Mouse (Mus musculus): ENCODE measurements around the gene Hist2h4. TPM values are rescaled to one million over a fixed set of nuclear protein-coding genes. Genes with fewer than 3 reads are reported as not detected.

The Hist2h4 gene
- 0.55 TPM for polyA plus RNA-seq (2014; fragmentation: Illumina TruSeq; extraction: RNeasy Lipid Tissue Mini Kit (QIAGEN cat#74804); ENCODE audit: low read depth, low replicate concordance)

GRCm38 (mm10) chr3:96262979-96263550 is at the start of gene Hist2h4:
Gene Hist2h4, minus strand, starts transcription at chr3:96263311.

DNA sequence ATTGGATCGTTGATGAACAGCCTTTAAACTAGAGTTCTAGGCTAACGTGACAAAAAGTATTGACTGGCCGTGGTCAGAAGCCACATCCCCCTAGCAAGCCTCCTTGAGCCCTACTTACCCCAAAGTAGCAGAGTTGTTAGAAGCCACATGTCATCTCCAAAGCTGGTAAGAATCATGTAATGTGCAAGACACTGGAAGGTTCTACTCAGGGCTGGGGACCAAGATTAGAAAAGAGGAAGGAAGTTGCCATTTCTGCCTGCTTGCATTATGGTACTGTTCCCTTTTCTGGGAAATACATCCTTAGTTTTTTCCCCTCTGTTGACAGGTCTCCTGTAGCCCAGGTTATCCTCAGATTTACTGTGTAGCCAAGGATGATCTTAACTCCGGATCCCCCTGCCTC is 30.7 kb upstream of the Hist2h4 start, which contains the start of gene Fcgr1:
Gene Fcgr1, minus strand, starts transcription at position 183 of the 400 bp plus-strand sequence.

GRCm38 (mm10) chr3:96269511-96270474 is 6.7 kb upstream of the Hist2h4 start, which contains the start of gene Hist2h2bb:
Gene Hist2h2bb, plus strand, starts transcription at chr3:96269752.

DNA sequence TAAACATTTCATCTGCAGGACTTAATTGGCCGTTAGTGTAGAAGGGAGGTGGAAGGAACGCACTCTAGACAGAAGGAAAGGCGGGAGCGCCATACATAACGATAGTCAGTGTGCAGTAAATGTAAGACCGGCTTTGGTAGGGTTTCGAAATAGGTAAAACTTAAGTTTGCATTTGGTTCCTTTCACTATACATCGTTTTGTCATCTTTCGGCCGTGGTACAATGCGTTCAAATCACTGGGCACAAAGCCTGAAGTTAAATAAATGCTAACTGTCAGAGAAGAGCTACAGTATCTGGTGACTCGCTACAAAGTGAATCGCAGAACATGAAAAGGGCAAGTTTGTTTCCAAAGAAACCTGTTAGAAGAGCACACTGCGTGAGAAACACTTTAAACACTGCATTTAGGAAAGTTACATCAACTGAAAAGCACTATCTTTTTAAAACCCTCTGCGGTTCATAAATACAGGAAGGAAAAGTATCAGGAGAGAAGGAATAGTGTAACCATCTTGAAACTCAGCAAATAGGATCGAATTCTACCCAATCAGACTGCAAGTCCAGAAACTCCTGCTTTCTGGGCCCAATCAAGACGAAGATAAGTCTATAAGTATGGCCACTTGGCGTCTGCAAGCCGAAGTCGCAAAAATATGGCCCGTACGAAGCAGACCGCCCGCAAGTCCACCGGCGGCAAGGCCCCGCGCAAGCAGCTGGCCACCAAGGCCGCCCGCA is 5.1 kb upstream of the Hist2h4 start, which contains the start of gene Hist2h3b:
Gene Hist2h3b, plus strand, starts transcription at position 604 of the 725 bp plus-strand sequence.

DNA sequence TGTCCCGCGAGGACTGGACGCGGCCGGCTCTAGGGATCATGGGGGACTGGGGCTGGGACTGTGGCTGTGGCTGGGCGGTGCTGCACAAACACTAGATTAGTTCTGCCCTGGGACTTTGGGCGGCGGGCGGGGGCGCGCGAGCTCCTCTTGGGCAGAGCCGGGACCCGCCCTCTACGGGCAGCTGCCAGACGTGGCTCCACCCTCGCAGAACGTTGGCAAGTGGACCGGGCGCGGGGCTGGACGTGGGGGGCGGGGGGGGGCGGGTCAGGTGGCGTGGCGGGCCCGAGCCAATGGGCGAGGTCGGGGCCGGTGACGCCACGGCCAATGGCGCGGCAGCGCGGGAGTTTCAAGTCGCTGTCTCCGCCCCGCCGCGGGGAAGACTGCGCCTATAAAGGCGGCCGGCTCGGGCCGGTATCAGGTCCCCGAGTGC is 16.7 kb downstream of the Hist2h4 start, which contains the start of gene Hist2h3c1:
Gene Hist2h3c1, plus strand, starts transcription at position 259 of the 430 bp plus-strand sequence.

DNA sequence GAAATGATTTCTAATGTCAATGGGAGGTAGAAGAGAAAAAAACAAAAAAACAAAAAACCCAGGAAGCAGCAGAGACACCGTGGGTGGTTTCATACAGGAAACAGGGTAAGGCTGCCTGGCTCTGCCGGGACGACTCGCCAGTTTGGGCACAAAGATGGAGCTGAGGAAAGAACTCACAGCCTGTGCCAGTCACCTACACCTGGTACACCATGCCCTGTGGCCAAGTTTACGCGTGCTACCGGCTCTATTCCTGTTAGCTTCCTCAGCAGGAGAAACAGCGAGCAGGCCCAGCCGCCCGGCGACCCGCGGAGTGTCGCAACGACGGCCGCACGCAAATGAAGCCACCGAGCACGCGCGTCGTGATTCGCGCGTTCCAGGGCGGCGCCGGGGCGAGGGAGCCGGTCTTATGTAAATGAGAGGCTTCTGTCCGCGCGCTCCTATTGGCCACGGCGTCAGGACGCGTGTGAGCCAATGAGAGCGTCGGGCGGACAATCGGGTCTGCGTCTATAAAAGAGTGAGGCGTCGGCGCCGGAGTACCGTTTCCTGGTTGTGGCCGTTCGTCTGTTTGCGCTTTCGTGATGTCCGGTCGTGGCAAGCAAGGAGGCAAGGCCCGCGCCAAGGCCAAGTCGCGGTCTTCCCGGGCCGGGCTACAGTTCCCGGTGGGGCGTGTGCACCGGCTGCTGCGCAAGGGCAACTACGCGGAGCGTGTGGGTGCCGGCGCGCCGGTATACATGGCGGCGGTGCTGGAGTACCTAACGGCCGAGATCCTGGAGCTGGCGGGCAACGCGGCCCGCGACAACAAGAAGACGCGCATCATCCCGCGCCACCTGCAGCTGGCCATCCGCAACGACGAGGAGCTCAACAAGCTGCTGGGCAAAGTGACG is 17.9 kb downstream of the Hist2h4 start, which contains the start of gene Hist2h2aa1:
Gene Hist2h2aa1, plus strand, starts transcription at position 495 of the 884 bp plus-strand sequence.

GRCm38 (mm10) chr3:96239949-96240798 is 22.9 kb downstream of the Hist2h4 start, which contains the start of gene Hist2h2aa2:
Gene Hist2h2aa2, minus strand, starts transcription at chr3:96240276.

DNA sequence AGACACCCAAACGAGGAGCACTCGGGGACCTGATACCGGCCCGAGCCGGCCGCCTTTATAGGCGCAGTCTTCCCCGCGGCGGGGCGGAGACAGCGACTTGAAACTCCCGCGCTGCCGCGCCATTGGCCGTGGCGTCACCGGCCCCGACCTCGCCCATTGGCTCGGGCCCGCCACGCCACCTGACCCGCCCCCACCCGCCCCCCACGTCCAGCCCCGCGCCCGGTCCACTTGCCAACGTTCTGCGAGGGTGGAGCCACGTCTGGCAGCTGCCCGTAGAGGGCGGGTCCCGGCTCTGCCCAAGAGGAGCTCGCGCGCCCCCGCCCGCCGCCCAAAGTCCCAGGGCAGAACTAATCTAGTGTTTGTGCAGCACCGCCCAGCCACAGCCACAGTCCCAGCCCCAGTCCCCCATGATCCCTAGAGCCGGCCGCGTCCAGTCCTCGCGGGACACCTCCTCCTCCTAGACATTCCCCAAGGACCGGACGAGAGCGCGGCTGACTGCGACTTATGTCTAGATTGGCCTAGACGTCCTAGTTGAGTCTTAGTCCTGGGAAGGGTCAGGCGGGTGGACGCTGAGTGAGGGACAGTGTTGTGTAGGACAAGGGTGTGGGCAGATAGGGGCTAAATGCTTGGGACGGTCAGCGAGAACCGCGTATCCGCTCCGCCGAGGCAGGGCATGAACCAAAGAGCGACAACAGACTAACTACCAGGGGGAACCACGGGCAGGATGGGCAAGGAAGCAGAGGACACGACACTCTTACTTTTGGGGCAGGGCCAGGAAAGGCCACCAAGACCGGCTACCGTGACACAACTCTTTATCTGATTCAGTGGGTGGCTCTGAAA is 23.9 kb downstream of the Hist2h4 start, which contains the start of gene Hist2h3c2:
Gene Hist2h3c2, minus strand, starts transcription at position 174 of the 840 bp plus-strand sequence.

DNA sequence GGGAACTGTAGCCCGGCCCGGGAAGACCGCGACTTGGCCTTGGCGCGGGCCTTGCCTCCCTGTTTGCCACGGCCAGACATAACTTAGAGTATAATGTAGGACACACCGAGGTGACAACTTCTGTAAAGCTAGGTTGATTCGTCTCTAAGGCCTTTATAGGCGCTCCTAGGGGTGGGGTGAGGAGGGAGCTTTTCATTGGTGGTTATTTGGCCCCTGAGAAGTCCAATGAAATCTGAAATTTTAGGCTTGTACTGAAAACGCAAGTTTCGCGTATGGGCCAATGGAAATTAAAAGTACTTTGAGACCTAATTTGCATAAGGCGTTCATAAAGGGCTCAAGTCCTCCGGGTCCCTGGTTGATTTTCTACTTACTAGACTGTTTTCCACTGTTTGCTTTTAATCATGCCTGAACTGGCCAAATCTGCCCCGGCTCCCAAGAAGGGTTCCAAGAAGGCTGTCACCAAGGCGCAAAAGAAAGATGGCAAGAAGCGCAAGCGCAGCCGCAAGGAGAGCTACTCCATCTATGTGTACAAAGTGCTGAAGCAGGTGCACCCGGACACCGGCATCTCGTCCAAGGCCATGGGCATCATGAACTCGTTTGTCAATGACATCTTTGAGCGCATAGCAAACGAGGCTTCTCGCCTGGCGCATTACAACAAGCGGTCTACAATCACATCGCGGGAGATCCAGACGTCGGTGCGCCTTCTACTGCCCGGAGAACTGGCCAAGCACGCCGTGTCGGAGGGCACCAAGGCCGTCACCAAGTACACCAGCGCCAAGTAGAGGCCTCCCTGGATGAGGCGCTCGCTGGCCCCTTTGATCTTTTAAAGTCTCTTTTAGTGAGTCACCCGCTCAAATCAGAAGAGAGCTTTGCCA is 42.1 kb downstream of the Hist2h4 start, which contains the start of the genes Hist2h2ac and Hist2h2be:
Gene Hist2h2ac, minus strand, starts transcription at position 116 of the 875 bp plus-strand sequence.
Gene Hist2h2be, plus strand, starts transcription at position 355 of the 875 bp plus-strand sequence.

GRCm38 (mm10) chr3:96219661-96220130 is 43.4 kb downstream of the Hist2h4 start, which contains the start of the genes Bola1 and Hist2h2ab:
Gene Bola1, minus strand, starts transcription at chr3:96219709.
Gene Hist2h2ab, plus strand, starts transcription at chr3:96219865.

Other genes with a start within 250 kb of the Hist2h4 start
- 16.6 TPM for gene Vps45, start 204.8 kb downstream of the Hist2h4 start, polyA plus RNA-seq (2014; fragmentation: Illumina TruSeq; extraction: RNeasy Lipid Tissue Mini Kit (QIAGEN cat#74804); ENCODE audit: low read depth, low replicate concordance)
- 26.9 TPM for gene Otud7b, start 158.8 kb downstream of the Hist2h4 start, polyA plus RNA-seq (2014; fragmentation: Illumina TruSeq; extraction: RNeasy Lipid Tissue Mini Kit (QIAGEN cat#74804); ENCODE audit: low read depth, low replicate concordance)
- gene Mtmr11, start 101.3 kb downstream of the Hist2h4 start, polyA plus RNA-seq (2014; fragmentation: Illumina TruSeq; extraction: RNeasy Lipid Tissue Mini Kit (QIAGEN cat#74804); ENCODE audit: low read depth, low replicate concordance), result 4.2 TPM
- 18.5 TPM for gene Sf3b4, start 91.0 kb downstream of the Hist2h4 start, polyA plus RNA-seq (2014; fragmentation: Illumina TruSeq; extraction: RNeasy Lipid Tissue Mini Kit (QIAGEN cat#74804); ENCODE audit: low read depth, low replicate concordance)
- 4.0 TPM for gene Sv2a, start 82.2 kb downstream of the Hist2h4 start, polyA plus RNA-seq (2014; fragmentation: Illumina TruSeq; extraction: RNeasy Lipid Tissue Mini Kit (QIAGEN cat#74804); ENCODE audit: low read depth, low replicate concordance)
- 32.8 TPM for gene Bola1, start 43.6 kb downstream of the Hist2h4 start, polyA plus RNA-seq (2014; fragmentation: Illumina TruSeq; extraction: RNeasy Lipid Tissue Mini Kit (QIAGEN cat#74804); ENCODE audit: low read depth, low replicate concordance)
- gene Hist2h2ab, start 43.4 kb downstream of the Hist2h4 start, polyA plus RNA-seq (2014; fragmentation: Illumina TruSeq; extraction: RNeasy Lipid Tissue Mini Kit (QIAGEN cat#74804); ENCODE audit: low read depth, low replicate concordance), result not detected
- not detected for gene Hist2h2ac, start 42.4 kb downstream of the Hist2h4 start, polyA plus RNA-seq (2014; fragmentation: Illumina TruSeq; extraction: RNeasy Lipid Tissue Mini Kit (QIAGEN cat#74804); ENCODE audit: low read depth, low replicate concordance)
- gene Hist2h2be, start 42.2 kb downstream of the Hist2h4 start, polyA plus RNA-seq (2014; fragmentation: Illumina TruSeq; extraction: RNeasy Lipid Tissue Mini Kit (QIAGEN cat#74804); ENCODE audit: low read depth, low replicate concordance), result 10.3 TPM
- gene Hist2h3c2, start 24.2 kb downstream of the Hist2h4 start, polyA plus RNA-seq (2014; fragmentation: Illumina TruSeq; extraction: RNeasy Lipid Tissue Mini Kit (QIAGEN cat#74804); ENCODE audit: low read depth, low replicate concordance), result 2.9 TPM
- gene Hist2h2aa2, start 23.0 kb downstream of the Hist2h4 start, polyA plus RNA-seq (2014; fragmentation: Illumina TruSeq; extraction: RNeasy Lipid Tissue Mini Kit (QIAGEN cat#74804); ENCODE audit: low read depth, low replicate concordance), result 81.7 TPM
- 9.4 TPM for gene Hist2h2aa1, start 17.8 kb downstream of the Hist2h4 start, polyA plus RNA-seq (2014; fragmentation: Illumina TruSeq; extraction: RNeasy Lipid Tissue Mini Kit (QIAGEN cat#74804); ENCODE audit: low read depth, low replicate concordance)
- gene Hist2h3c1, start 16.6 kb downstream of the Hist2h4 start, polyA plus RNA-seq (2014; fragmentation: Illumina TruSeq; extraction: RNeasy Lipid Tissue Mini Kit (QIAGEN cat#74804); ENCODE audit: low read depth, low replicate concordance), result not detected
- not detected for gene Hist2h3b, start 5.3 kb upstream of the Hist2h4 start, polyA plus RNA-seq (2014; fragmentation: Illumina TruSeq; extraction: RNeasy Lipid Tissue Mini Kit (QIAGEN cat#74804); ENCODE audit: low read depth, low replicate concordance)
- gene Hist2h2bb, start 6.4 kb upstream of the Hist2h4 start, polyA plus RNA-seq (2014; fragmentation: Illumina TruSeq; extraction: RNeasy Lipid Tissue Mini Kit (QIAGEN cat#74804); ENCODE audit: low read depth, low replicate concordance), result not detected
- gene Fcgr1, start 30.7 kb upstream of the Hist2h4 start, polyA plus RNA-seq (2014; fragmentation: Illumina TruSeq; extraction: RNeasy Lipid Tissue Mini Kit (QIAGEN cat#74804); ENCODE audit: low read depth, low replicate concordance), result 2.2 TPM
- not detected for gene BC107364, start 189.0 kb upstream of the Hist2h4 start, polyA plus RNA-seq (2014; fragmentation: Illumina TruSeq; extraction: RNeasy Lipid Tissue Mini Kit (QIAGEN cat#74804); ENCODE audit: low read depth, low replicate concordance)